Mouse (Mus musculus): ENCODE measurements around the gene Nkx6-2. TPM values are rescaled to one million over a fixed set of nuclear protein-coding genes. Genes with fewer than 3 reads are reported as not detected.

Nkx6-2 gene
- total and polyA plus RNA-seq, 3 experiments, result 0.12 TPM; not detected in 2

- H3K9ac ChIP-seq (ENCODE audit: control insufficient read depth, low read depth, low read length, poor library complexity, severe bottlenecking), result no peak overlapping the region
- no peak for DNase-seq (ENCODE audit: low read depth, low spot score)
- no peak overlapping the region for H3K4me3 ChIP-seq (ENCODE audit: control insufficient read depth in 1 of 2, insufficient read depth in 1 of 2, low read depth in 2 of 2, low read length in 2 of 2)
- H3K79me2 ChIP-seq (ENCODE audit: control insufficient read depth, insufficient read depth, low read length, poor library complexity), result no peaks in the 10 kb centered on the region
- no peaks in the 10 kb centered on the region for H3K9me3 ChIP-seq (replicated peaks; ENCODE audit: insufficient read depth, low read length)
- no peaks in the 10 kb centered on the region for H3K27me3 ChIP-seq (ENCODE audit: control insufficient read depth in 1 of 2, insufficient read depth in 2 of 2, low read length in 2 of 2)
- H3K36me3 ChIP-seq (ENCODE audit: control insufficient read depth in 1 of 2, insufficient read depth in 2 of 2, low read length in 2 of 2), result peaks cover 0 to 2% of the 10 kb centered on the region in 2 experiments; a peak in 1 of 4 replicates
- no peaks in the 10 kb centered on the region for H3K4me1 ChIP-seq (ENCODE audit: control insufficient read depth in 1 of 2, insufficient read depth in 2 of 2, low read length in 2 of 2)
- no peak for TF ChIP-seq JUND (IDR thresholded peaks at IDR 0.05; ENCODE audit: low read depth, low read length)
- TF ChIP-seq EP300 (IDR thresholded peaks at IDR 0.05; ENCODE audit: low read depth in 1 of 2, low read length in 2 of 2), result no peak
- no peak for TF ChIP-seq MYB (IDR thresholded peaks at IDR 0.05; ENCODE audit: low read depth, low read length)
- TF ChIP-seq GATA1 (IDR thresholded peaks at IDR 0.05; ENCODE audit: low read depth, low read length), result no peak
- no peak for TF ChIP-seq USF2 (IDR thresholded peaks at IDR 0.05; ENCODE audit: borderline replicate concordance in 1 of 2, insufficient read depth in 1 of 2, low read depth in 1 of 2, low read length in 2 of 2)
- no peak for TF ChIP-seq HCFC1 (IDR thresholded peaks at IDR 0.05; ENCODE audit: low read depth, low read length)
- no peak overlapping the region for H3K27ac ChIP-seq (ENCODE audit: control insufficient read depth, low read depth, low read length)
These were observed 18.4 kb downstream of the Nkx6-2 start for GRCm38 (mm10) chr7:139564161-139564560.

DNA sequence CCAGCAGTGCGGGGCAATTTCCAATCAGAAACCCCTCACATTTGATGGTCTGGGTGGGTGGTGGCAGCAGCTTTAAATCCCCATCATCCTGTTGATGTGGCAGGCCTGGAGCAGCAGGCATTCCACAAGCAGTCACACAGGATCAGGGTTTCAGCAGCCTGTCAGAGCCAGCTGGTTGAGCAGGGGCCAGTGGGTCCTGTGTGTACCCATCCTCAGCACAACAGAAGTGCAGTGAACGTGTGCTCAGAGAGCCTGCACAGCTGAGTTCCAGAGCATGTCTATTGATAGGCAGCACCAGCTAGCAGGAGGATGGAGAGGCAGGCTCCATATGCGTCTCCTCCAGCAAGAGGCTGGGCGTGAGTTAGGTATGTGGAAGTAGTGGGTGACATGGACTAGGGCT is 19.2 kb downstream of the Nkx6-2 start:
- no peak for DNase-seq (ENCODE audit: low read depth, low spot score)
- no peaks in the 10 kb centered on the region for H3K79me2 ChIP-seq (ENCODE audit: control insufficient read depth, insufficient read depth, low read length, poor library complexity)
- no peak overlapping the region for H3K9ac ChIP-seq (ENCODE audit: control insufficient read depth, low read depth, low read length, poor library complexity, severe bottlenecking)
- H3K27ac ChIP-seq (ENCODE audit: control insufficient read depth, low read depth, low read length), result no peak overlapping the region
- H3K27me3 ChIP-seq (ENCODE audit: control insufficient read depth in 1 of 2, insufficient read depth in 2 of 2, low read length in 2 of 2), result no peaks in the 10 kb centered on the region
- TF ChIP-seq HCFC1 (IDR thresholded peaks at IDR 0.05; ENCODE audit: low read depth, low read length) (no peak), GATA1 (IDR thresholded peaks at IDR 0.05; ENCODE audit: low read depth, low read length) (no peak), POLR2AphosphoS2 (IDR thresholded peaks at IDR 0.05; ENCODE audit: low read length) (no peak), CHD2 (IDR thresholded peaks at IDR 0.05; ENCODE audit: low read length) (no peak), ZNF384 (IDR thresholded peaks at IDR 0.05; ENCODE audit: low read depth, low read length) (no peak), ZMIZ1 (IDR thresholded peaks at IDR 0.05; ENCODE audit: low read depth, low read length) (no peak), POLR2AphosphoS5 (IDR thresholded peaks at IDR 0.05; ENCODE audit: borderline replicate concordance, low read depth, low read length) (no peak), RAD21 (IDR thresholded peaks at IDR 0.05; ENCODE audit: low read depth, low read length) (no peak), E2F4 (IDR thresholded peaks at IDR 0.05; ENCODE audit: borderline replicate concordance, low read depth, low read length) (no peak), CTCF (IDR thresholded peaks at IDR 0.05 in 2 of 3, conservative IDR thresholded peaks at IDR 0.05 in 1 of 3; ENCODE audit: control insufficient read depth in 1 of 3, insufficient read depth in 1 of 3, low read depth in 2 of 3, low read length in 3 of 3, poor library complexity in 1 of 3, severe bottlenecking in 1 of 3) (no peak), CHD1 (IDR thresholded peaks at IDR 0.05; ENCODE audit: low read depth, low read length) (no peak), MAX (IDR thresholded peaks at IDR 0.05; ENCODE audit: low read length) (no peak), NRF1 (IDR thresholded peaks at IDR 0.05; ENCODE audit: insufficient read depth, low read depth, low read length, poor library complexity, severe bottlenecking) (no peak), MXI1 (IDR thresholded peaks at IDR 0.05; ENCODE audit: low read depth, low read length) (no peak), KAT2A (conservative IDR thresholded peaks at IDR 0.05; ENCODE audit: low read depth, low read length) (no peak), ZKSCAN1 (IDR thresholded peaks at IDR 0.05; ENCODE audit: low read depth, low read length) (no peak), TCF12 (IDR thresholded peaks at IDR 0.05; ENCODE audit: low read depth, low read length) (no peak)
- H3K4me1 ChIP-seq (ENCODE audit: control insufficient read depth in 1 of 2, insufficient read depth in 2 of 2, low read length in 2 of 2), result no peaks in the 10 kb centered on the region
- peaks cover 0 to 2% of the 10 kb centered on the region in 2 experiments; a peak in 1 of 4 replicates for H3K36me3 ChIP-seq (ENCODE audit: control insufficient read depth in 1 of 2, insufficient read depth in 2 of 2, low read length in 2 of 2)
- no peaks in the 10 kb centered on the region for H3K9me3 ChIP-seq (replicated peaks; ENCODE audit: insufficient read depth, low read length)
- no peak overlapping the region for H3K4me3 ChIP-seq (ENCODE audit: control insufficient read depth in 1 of 2, insufficient read depth in 1 of 2, low read depth in 2 of 2, low read length in 2 of 2)

Data from MEL (cell line).